Mouse (Mus musculus) left cerebral cortex, adult 18-20 months (tissue): ENCODE measurements around the gene Tnfsf11. TPM values are rescaled to one million over a fixed set of nuclear protein-coding genes. Genes with fewer than 3 reads are reported as not detected.

Source experiments
- DNase-seq, 2 experiments: peaks; one replicate each; pipeline ENCODE4 v3.0.0; 2021 to 2022; ENCODE audit warnings: low spot score in 2 of 2, mixed read lengths in 1 of 2
- long read RNA-seq, 2 experiments: library from polyadenylated mRNA; stranded (forward); transcript quantifications; one replicate each; pipeline ENCODE4 v2.0.0; 2021
- total RNA-seq, 2 experiments: library from RNA; stranded (reverse); gene quantifications; 2 replicates each; pipeline ENCODE4 v1.2.3; 2021

Gene Tnfsf11
- not detected for total RNA-seq
- long read RNA-seq, experiment 1, result 0 reads
- long read RNA-seq, experiment 2, result 0 reads

DNA sequence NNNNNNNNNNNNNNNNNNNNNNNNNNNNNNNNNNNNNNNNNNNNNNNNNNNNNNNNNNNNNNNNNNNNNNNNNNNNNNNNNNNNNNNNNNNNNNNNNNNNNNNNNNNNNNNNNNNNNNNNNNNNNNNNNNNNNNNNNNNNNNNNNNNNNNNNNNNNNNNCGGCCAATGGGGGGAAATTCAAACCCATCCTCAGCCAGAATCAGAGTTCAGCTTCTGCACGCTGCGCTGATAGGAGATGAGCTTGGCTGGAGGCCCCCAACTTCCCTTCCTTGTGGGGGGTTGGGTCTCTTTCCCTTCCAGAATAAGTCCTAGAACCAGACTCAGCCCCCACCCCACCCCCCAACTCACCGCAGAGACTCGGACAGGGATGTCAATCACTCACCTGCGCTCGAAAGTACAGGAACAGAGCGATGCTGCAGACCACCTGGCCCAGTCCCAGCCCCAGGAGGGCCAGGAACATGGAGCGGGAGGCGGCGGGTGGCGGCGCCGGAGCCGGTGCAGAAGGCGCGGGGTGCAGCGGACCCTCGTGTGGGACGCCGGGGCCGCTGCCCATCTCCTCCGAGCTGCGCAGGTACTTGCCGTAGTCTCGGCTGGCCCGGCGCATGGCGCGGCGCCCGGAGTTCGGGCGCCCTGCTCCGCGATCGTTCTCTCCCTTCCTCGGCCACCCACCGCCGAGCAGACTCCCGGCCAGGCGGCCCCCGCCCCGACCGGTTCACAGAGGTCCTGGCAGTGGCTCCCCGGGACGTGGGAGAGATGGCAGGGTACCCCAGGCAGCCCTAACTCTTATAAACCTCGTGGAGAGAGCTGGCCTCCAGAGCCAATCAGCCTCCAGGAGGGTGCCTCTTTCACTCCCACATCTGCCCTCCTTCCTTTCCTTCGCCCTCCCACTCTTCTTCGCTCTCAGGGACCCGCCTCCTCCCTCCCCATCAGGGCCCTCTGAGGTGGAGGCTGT, at the start of gene Tnfsf11:
Tnfsf11 (minus strand) TSS at position 758 of the 952 bp plus-strand sequence.
- DNase-seq, result no peak

DNA sequence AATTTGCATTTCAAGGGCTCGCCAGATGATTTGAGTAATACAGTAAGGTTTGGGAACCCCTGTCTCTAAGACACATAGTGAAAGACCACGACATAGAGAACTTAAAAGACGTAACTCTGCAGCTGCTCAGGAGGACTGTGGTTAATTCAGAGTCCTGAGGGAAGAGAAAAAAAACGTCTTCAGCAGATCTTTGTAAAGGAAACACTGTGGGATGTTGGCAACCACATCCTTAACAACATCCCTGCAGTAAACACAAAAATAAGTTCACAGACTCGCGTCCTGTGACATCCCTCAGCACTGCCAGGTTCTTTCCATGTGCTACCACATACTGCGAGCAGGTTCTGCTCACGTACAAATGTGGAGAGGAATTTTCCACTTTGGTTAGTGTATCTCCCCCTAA, 48.9 kb upstream of the Tnfsf11 start:
- no peak for DNase-seq

DNA sequence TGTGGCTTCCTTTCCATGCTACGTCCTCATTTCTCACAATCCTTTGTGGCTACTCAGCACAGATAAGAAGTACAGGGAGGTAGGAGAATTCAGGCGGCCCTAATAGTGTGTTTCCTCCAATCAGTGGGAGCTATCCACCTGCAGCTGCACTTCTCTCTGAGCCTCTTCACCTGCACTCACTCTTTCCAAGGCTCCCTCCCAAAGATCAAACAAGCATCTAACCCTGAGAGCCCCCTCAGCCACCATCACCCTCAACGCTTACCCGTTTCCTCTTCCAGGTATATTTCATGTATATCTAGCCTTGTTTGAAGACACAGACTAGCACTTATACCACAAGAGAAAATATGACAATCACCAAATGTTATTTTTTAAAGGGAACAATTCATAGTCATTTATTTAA, 47.5 kb upstream of the Tnfsf11 start:
- no peak for DNase-seq

DNA sequence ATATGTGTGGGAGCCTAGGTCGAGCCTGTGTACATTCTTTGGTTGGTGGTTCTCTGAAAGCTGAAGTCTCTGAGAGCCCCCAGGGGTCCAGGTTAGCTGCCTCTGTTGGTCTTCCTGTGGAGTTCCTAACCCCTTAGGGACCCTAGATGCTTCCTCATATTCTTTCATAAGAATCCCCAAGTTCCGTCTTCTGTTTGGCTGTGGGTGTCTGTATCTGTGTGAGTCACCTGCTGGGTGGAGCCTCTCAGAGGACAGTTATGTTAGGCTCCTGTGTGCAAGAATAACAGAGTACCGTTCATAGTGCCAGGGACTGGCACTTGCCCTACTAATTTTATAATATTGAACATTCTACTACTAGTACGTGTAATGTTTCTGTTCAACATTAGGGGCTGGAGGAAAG, 45.0 kb upstream of the Tnfsf11 start:
- DNase-seq, result no peak

DNA sequence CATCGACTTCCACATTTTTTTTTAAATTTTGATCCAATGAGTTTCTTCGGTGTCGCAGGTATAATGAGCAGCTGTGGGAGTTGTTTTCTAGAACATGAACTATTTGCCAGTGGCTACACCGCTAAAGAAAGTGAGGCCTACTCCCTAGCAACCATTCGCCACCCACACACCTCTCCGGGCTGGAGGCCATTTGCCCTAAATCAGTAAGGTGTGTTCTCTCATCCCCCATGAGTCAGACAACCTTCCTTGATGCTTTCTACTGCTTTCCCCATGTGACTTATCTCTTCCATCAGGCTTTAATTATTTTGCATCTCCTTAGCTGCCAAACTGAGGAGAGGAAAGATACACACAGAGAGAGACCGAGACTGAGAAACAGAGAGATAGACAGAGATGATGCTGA, 43.7 kb upstream of the Tnfsf11 start:
- no peak for DNase-seq

DNA sequence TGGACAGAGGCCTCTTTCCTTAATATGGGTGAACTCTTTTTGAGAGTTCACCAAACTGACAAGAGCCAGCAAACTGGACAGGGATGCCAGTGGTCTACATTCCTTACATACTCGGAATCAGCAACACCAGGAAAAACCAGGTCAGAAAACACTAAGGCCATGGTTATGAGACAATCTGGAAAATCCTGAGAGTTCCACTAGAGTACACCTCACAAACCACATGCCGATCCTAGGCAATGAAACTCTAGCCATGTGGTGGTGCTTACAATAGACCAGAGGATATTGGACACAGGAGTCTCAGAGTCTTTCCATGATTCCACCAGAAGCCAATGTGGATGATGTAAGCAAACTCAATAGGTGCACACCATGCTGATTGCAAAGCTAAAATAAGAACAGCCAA, 39.9 kb upstream of the Tnfsf11 start:
- DNase-seq, result no peak

DNA sequence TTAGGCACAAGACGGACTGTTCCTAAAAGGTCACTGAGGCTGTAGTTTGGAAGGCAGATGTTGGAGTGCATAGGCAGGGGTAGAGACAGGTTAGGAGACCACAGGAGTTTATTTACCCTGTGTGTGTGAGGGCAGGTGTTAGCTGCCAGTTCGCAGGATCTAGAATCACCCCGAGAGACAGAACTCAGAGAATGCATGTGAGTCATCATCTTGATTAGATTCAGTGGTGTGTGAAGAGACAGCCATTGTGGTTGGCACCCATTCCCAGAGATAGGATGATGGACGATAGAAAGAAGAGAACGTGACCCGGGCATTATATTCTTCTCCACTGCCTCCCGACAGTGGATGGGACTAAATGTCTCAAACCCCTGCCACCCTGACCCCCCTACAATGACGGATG, 35.2 kb upstream of the Tnfsf11 start:
- no peak for DNase-seq

DNA sequence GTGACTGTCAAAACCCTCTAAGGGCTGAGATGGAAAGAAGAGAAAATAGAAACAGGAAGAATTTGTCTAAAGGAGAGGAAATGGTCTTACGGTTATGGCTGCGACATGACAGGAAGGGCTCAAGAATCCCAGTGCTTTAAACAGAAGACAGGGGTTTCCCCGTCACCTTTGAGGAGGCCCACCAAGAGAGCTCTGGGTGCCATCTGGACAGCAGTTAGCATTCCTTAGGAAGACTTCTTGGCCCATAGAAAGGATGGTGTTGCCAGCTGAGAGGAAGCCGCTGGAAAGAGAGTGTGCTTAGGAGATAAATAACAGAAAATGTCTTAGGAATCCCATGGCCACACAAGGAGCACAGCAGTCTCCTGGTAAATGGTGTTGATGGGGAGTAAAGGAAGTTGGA, 34.3 kb upstream of the Tnfsf11 start:
- DNase-seq, result no peak

DNA sequence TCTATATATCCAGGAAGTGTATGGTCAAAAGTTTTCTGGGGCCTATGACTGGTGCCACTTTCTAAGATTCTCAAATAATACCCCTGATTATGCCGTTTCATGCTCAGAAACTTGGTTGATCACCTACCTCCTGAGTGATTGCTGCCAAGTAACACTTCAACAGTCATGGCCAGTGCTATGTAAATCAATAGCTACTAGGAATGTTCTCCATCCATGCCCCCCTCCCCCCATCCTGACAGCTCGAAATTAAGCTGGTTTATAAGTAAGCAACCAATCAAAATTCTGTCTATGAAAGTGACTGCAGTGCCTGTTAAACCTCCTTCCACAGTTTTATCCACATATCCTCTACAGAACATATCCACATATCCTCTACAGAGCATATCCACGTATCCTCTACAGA, 25.5 kb upstream of the Tnfsf11 start:
- no peak for DNase-seq

DNA sequence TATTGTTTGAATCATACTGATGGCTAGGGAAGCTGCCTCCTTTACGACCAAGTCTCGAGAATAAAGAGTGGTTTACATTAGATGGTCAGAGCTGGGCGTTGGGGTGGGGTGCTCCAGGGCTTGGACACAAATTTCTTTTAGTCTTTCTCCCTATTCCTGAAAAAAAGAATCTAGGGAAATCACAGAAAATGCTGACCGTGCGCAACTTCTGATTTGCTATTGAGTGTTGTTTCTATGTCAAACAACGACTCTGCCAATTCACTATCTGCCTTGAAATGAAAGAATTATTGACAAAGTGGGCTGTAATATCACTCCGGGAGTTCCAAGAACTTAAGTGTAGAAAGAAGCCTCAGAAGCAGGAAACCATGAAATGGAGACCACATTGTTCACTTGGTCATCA, 23.5 kb upstream of the Tnfsf11 start:
- DNase-seq, result no peak

DNA sequence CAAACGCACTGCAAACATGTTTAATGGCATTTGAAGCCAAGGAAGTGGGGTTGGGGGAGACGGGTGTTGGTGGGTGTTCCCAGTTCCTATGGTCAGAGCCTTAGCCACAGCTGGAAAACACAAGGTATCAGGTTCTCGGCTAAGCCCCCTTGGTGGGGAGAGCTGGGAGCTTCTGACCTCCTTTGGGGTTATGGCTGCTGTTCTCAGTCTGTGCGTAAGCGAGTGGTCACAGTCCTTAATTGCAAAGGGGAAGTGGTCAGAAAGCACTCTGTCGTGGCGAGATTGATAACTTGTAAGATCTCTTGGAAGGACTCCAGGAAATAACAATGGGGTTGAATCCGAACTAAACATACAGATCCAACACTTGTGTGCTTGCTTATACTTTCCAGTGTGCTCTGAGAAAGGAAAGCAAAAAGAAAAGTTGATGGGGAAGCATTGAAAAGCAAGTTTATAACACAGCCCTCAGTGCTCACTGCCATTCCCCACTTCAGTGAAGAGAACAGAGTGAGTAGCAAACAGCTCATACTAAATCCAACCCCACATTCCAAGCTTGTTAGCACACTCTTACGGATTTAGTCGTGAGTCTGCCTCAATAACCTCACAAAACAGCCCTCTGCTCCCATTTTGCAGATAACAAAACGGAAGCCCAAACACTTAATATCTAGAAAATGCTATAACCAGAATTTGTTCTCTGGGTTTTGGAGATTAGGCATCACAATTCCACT, 22.9 kb upstream of the Tnfsf11 start:
- no peak for DNase-seq

DNA sequence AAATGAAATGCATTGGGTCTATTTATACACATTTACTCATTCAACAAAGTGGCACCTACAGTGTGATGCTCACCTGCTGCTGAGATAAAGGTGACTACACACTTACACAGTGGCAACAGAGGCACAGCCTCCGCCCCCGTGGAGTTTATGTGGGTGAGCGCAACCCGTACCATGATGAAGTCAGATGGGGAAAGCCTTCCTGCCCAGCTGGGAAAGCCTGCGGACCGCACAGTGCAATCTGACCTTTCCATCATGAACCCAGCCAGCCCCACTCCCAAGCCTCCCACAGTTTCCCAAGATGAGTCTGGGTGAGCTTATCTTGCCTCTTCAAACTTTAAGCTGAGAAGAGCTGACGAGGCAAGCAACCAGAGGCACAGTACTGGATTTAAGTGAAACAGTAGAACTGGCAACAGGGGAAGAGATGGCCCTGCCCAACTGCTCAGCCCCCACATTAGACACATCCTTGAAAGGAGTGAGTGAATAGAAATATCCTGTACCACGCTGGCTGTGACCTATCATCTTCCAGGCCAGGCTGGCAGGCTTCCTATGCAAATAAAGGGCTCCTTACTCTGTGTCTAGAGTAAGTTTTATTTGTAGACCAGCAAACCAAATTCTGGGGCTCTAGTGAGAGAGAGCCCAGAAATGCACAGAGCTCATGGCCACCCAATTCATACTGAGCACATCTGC, 22.1 kb upstream of the Tnfsf11 start:
- no peak for DNase-seq

DNA sequence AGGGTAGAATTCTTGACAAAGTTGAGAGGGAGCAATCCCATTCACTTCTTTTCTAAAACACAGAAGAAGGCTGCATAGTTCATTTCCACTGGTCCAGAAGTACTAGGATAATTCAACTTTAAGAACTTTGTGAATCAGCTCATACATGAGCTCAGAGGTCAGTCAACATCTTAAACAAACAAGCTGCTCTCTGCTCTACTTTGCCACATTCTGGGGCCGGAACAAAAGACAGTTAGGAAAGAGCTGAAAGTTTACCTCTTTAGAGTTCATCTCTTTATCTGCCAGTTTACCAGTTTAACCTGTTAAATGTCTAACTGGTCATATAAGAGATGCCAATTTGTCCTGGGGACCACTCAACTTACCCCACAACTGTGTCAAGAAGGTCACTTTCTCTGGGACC, 15.5 kb upstream of the Tnfsf11 start:
- no peak for DNase-seq

DNA sequence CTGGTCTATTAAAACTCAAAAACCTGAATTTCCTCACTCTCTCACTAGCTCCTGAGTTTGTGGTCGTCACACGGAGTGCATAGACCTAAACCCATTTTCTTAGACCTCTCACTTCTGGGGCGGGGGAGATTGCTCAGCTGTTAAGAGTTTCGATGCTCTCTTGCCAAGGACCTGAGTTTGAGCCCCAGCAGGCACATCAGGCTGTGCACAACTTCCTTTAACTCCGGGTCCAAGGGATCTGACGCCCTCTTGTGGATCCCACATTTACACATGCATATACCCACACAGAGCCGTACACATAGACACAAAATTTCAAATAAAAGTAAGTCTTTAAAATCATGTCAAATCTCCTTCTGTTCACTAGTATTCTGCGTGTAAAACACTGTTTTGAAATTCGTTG, 15.1 kb upstream of the Tnfsf11 start:
- no peak for DNase-seq

DNA sequence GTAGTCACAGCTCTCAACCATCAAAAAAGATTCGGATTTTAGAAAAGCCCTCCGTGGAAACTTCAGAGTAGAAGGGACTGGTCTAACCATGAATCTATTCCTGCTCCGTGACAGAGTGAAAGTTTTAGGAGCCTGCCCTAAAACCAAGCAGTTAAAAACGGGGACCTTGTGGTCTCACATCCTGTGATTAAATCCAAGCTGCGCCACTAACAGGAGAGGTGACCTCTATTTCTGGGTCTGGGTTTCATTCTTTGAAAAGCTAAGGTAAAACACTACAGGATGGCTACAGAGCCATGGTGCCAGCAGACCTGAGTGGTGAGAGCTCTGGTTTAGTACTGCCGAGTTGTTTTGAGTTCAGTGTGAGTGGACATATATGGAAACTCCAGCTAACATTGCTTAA, 12.4 kb upstream of the Tnfsf11 start:
- no peak for DNase-seq

DNA sequence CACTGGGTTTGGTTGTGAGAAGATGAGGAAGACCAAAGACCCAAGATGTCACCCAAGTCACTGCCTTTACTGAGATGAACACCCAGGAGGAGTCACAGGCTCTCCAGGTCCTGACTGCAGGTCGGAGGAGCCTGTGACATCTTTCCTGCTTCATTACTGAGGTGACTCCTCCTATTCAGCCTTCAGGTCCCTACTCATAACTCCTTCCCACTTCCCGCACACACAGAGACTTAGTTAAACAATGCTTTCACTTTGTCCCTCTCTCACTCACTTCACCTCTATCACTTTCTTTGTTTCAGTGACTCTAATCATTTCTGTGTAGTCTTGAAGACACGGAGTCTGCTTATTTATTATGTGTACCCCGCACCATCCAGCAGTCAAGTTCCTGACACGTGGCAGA, 11.7 kb upstream of the Tnfsf11 start:
- DNase-seq, result no peak

DNA sequence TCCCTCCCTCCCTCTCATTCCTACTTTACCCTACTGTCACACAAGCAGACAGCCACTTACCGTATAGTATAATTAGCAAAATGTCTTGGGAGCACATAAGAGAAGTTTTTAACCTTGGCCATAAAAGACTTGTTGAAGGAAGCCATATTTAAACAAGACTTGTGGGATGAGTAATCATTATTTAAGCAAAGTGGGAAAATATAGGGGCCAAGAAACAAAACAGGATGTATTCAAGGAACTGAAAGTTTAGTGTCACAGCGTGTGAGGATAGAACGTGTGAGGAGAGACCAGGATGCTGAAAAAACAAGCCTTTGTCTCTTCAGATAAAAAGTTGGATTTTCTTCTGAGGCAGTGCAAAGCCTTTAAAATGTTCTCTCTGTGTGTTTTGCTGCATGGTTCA, 11.2 kb upstream of the Tnfsf11 start:
- DNase-seq, result no peak

DNA sequence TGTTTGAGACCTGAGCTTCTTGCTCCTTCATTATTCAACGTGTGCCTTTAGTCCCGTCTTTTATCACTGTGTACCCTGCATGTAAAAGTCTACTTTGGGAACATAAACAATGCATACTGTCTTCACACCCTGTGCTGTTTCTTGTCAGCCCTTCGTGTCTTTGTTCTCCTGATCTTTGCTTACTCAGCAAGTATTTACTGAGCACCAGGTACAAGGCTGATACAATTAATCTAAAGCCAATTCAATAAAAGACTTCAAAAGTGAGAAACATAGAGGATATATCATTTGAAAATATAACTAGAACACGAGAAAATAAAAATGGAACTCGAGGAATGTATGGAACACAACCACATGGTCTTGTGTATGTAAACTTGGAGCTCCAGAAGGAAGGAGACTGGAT, 9.8 kb upstream of the Tnfsf11 start:
- no peak for DNase-seq

DNA sequence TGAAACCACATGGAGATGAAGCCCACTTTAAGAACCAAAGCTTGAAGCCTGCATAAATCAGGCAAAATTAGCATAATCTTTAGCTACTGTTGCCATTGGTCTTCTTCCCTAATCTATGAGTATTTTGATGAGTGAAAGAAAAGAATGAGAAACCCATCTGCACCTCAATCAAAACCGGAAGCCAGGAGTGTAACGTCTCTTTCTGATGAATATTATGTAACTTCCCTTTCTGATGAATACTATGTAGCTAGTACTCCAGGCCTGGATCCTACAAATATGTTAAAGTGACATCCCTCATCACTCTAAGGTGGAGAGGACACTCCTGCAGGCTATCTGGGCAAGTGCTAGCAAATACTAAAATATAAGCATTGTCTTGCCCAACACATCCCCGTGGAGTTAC, 6.9 kb downstream of the Tnfsf11 start:
- DNase-seq, result no peak

DNA sequence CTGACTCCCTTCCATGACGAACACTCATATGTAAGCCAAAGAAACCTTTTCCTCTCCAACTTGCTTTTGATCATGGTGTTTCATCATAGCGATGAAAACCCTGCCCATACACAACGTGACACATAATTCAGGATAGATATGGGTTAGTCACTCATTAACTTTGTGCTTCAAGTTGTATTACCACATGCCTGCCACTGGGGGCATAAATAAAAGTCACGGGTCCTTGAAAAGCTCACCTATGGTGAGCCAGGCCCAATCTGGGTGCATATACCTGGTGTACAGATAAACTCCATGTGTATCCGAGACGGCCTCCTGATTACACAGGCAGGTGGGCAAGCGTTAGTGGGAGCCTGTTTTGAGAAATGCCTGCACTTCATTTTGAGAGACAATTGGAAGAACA, 15.2 kb downstream of the Tnfsf11 start:
- no peak for DNase-seq

DNA sequence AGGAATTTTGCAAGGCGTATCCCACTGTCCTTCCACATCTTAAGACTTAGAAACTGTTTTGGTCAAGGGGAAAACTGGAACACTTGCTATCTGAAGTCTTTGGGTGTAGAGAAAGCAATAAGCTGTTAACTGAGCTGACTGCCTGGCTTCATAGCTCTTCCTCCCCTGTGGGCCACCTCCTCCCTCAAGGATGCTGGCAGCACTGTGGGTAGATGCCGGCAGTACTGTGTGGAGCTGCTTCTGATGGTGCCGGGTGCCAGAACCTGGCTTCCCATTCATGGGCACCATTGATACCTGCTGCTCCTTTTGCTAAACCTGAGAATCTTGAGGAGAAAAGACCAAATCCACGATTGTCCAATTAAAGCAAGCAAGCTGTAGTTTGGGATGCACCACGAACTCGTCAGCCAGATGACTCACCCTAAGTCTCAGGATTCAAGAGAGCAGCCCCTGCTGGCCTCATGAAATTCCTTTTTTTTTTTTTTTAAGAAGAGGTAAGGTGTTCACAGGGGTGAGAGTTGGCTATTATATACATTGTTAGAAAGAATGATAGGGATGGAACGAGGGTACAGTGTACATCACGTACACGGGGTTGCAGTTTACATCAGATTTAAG, 17.8 kb downstream of the Tnfsf11 start:
- DNase-seq, result no peak

DNA sequence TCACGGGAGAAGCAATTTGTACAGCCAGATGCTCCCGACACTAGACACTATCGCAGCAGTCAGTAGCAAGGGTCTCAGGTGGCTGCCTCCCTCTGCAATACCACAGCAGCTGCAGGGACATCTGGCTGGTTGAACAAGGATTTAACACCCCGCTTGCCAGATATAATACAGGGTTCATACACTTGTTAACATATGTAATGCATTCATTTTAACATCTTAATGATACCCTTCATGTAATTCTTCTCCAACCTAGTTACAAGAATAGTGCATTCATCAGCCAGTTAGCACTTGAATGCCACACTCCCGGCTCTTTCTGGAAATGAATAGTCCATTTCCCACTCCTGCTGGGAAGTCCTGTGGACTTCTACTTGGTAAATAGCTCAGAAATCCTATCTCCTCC, 18.9 kb downstream of the Tnfsf11 start:
- DNase-seq, result no peak
